Mouse (Mus musculus): ENCODE measurements around the gene Cyp2c54. TPM values are rescaled to one million over a fixed set of nuclear protein-coding genes. Genes with fewer than 3 reads are reported as not detected.
"Not testable (repeated sequence)": the region's sequence is repeated elsewhere in the genome, so short reads cannot be mapped to it uniquely, and the experiment has no call there.

Cyp2c54 gene
- not detected for total RNA-seq (2021)

DNA sequence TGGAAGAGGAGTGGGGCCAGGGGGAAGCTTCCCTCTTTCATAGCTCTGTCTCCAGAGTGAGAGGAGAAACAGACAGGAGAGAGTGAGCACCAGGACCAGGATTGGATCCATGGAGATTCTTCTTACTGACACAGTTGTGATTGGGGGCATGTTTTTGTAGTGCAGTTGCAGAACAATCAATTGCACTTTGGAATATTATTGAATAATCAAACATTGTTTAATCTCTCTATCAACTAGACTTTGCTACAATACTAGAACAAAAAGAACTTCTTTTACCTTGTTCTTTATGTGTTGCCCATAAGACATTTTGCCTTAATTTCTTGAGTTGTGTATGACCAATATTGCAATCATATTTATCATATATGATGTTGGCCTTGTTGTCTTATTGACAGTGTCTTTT lies at the start of gene Cyp2c54:
Gene Cyp2c54, minus strand, starts transcription at position 127 of the 400 bp plus-strand sequence.
- DNase-seq, result no peak

- DNase-seq, result not testable (repeated sequence)
These were observed 46.0 kb upstream of the Cyp2c54 start for GRCm38 (mm10) chr19:40119624-40120023.

DNA sequence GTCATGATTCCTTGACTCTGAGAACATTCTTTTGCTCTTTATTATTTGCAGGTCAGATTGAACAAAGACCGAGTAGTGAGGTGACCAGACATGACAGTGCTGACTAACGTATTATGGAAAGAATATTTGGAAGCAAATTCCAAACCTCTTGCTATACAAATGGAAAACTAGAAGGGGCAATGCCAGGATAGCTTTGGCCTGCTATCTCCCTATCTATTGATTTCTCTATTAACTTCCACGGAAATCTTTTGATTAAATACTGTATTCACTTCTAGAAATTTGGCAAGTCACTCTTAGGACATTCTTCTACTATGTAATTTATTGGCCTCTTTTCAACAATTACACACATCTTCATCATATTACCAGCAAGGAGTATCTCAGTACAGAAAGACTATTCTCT lies 17.5 kb upstream of the Cyp2c54 start:
- DNase-seq, result no peak

DNA sequence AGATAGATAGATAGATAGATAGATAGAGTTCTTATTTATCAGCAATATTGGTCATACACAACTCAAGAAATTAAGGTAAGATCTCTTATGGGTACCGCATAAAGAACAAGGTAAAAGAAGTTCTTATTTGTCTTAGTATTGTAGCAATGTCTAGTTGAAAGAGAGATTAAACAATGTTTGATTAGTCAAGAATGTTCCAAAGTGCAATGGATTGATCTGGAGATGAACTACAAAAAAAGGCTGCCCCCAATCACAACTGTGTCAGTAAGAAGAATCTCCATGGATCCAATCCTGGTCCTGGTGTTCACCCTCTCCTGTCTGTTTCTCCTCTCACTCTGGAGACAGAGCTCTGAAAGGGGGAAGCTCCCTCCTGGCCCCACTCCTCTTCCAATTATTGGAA lies 15.8 kb upstream of the Cyp2c54 start, which contains the start of gene Cyp2c50:
Gene Cyp2c50, plus strand, starts transcription at position 268 of the 400 bp plus-strand sequence.
- DNase-seq, result not testable (repeated sequence)

DNA sequence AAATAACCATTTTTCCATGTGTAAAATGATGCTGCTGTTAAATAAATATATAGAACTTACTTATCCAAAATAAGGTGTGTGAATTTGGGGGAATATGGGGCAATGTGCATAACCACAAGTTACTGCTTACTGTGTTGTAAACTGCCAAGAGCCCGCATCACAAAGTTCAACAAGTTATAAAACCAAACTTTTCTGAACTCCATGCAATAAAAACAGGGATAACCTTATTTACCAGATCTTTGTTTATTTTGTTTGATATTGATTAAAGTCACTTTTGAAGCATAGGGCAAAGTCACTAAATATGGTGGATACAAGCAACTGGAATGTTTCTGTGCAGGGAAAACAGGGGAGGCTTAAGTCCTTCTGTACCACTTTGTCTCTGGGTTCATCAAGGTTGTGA lies 14.8 kb upstream of the Cyp2c54 start:
- DNase-seq, result no peak

- not testable (repeated sequence) for DNase-seq
These were observed 81.5 kb downstream of the Cyp2c54 start, which contains the start of gene Cyp2c37 for GRCm38 (mm10) chr19:39992140-39992539. Cyp2c37 (plus strand) TSS chr19:39992424.

- DNase-seq, result no peak
These were observed 84.2 kb downstream of the Cyp2c54 start for GRCm38 (mm10) chr19:39989471-39989870.

Other genes with a start within 250 kb of the Cyp2c54 start
- not detected for gene Cyp2c69, start 187.0 kb downstream of the Cyp2c54 start, total RNA-seq (2021)
- not detected for gene Cyp2c37, start 81.4 kb downstream of the Cyp2c54 start, total RNA-seq (2021)
- gene Cyp2c50, start 15.9 kb upstream of the Cyp2c54 start, total RNA-seq (2021), result not detected
- under 1 TPM; 0.74 TPM for gene Cyp2c70, start 113.5 kb upstream of the Cyp2c54 start, total RNA-seq (2021)
- 100 to 1,000 TPM; 266 to 281 TPM for gene Pdlim1, start 198.0 kb upstream of the Cyp2c54 start, total RNA-seq (2021)